Mouse (Mus musculus) mesoderm, embryonic 11.5 days (tissue): ENCODE data around the gene Prkca.

Source experiments
- DNase-seq: peaks from one replicate; pipeline ENCODE4 v3.0.0-alpha.2; 2012; ENCODE audit warnings: low read depth, low spot score

Prkca gene

GRCm38 (mm10) chr11:108261751-108262160 is 82.0 kb downstream of the Prkca start:
- peak; percentile 18 for DNase-seq

- DNase-seq, result no peak
These were observed 82.8 kb downstream of the Prkca start for GRCm38 (mm10) chr11:108260775-108261517.

- DNase-seq, result no peak
These were observed 84.3 kb downstream of the Prkca start for GRCm38 (mm10) chr11:108259391-108259790.

GRCm38 (mm10) chr11:108258811-108259266 is 84.9 kb downstream of the Prkca start:
- DNase-seq, result no peak

- DNase-seq, result no peak
These were observed 85.8 kb downstream of the Prkca start for GRCm38 (mm10) chr11:108257921-108258320.

- DNase-seq, result no peak
These were observed 89.0 kb downstream of the Prkca start for GRCm38 (mm10) chr11:108254681-108255080.

- DNase-seq, result no peak
These were observed 91.6 kb downstream of the Prkca start for GRCm38 (mm10) chr11:108251924-108252775.

- no peak for DNase-seq
These were observed 92.7 kb downstream of the Prkca start for GRCm38 (mm10) chr11:108250829-108251637.

- DNase-seq, result no peak
These were observed 93.5 kb downstream of the Prkca start for GRCm38 (mm10) chr11:108250146-108250635.

GRCm38 (mm10) chr11:108249487-108249886 is 94.2 kb downstream of the Prkca start:
- no peak for DNase-seq

GRCm38 (mm10) chr11:108249047-108249403 is 94.7 kb downstream of the Prkca start:
- no peak for DNase-seq

GRCm38 (mm10) chr11:108248218-108249046 is 95.3 kb downstream of the Prkca start:
- no peak for DNase-seq

GRCm38 (mm10) chr11:108247121-108247863 is 96.4 kb downstream of the Prkca start:
- no peak for DNase-seq

- DNase-seq, result no peak
These were observed 97.4 kb downstream of the Prkca start for GRCm38 (mm10) chr11:108246267-108246702.

- no peak for DNase-seq
These were observed 99.5 kb downstream of the Prkca start for GRCm38 (mm10) chr11:108244241-108244640.

GRCm38 (mm10) chr11:108243633-108244032 is 100.1 kb downstream of the Prkca start:
- no peak for DNase-seq

- no peak for DNase-seq
These were observed 102.7 kb downstream of the Prkca start for GRCm38 (mm10) chr11:108240924-108241498.

GRCm38 (mm10) chr11:108239173-108239572 is 104.6 kb downstream of the Prkca start:
- no peak for DNase-seq

GRCm38 (mm10) chr11:108236754-108237428 is 106.8 kb downstream of the Prkca start:
- DNase-seq, result no peak
